Mouse (Mus musculus) G1E (cell line): ENCODE results near the gene Chaf1a. TPM values are rescaled to one million over a fixed set of nuclear protein-coding genes. Genes with fewer than 3 reads are reported as not detected.

ENCODE experiments used
- ATAC-seq: 2 replicates; pipeline ENCODE4 v1.8.0; 2016; ENCODE audit warnings: mild to moderate bottlenecking; ENCODE audit not compliant: insufficient number of reproducible peaks, poor library complexity, low FRiP score, severe bottlenecking; ENCODE audit errors: extremely low read depth
- DNase-seq: peaks from one replicate; pipeline ENCODE4 v3.0.0; 2012; ENCODE audit warnings: low spot score
- H3K27me3 ChIP-seq: 2 replicates; pipeline ENCODE4 v1.6.1; 2012; ENCODE audit warnings: mild to moderate bottlenecking, low read length, inconsistent platforms; ENCODE audit not compliant: insufficient read depth
- H3K36me3 ChIP-seq: replicated peaks from 2 replicates; pipeline ENCODE3; 2012; ENCODE audit warnings: mild to moderate bottlenecking, inconsistent platforms
- H3K4me1 ChIP-seq: 2 replicates; pipeline ENCODE4 v1.6.1; 2012; ENCODE audit warnings: low read depth, low read length, inconsistent platforms, mixed read lengths; ENCODE audit not compliant: insufficient read depth
- H3K4me3 ChIP-seq: 2 replicates; pipeline ENCODE4 v1.5.1; 2012; ENCODE audit warnings: low read depth, mild to moderate bottlenecking, inconsistent platforms, low read length, moderate library complexity, mixed read lengths
- H3K9me3 ChIP-seq: replicated peaks from 2 replicates; pipeline ENCODE4 v1.6.1; 2012; ENCODE audit warnings: inconsistent platforms
- CTCF ChIP-seq: IDR thresholded peaks from 2 replicates; pipeline ENCODE4 v1.5.1; 2012; ENCODE audit warnings: low read depth, low read length, inconsistent platforms, mixed read lengths
- GATA1 ChIP-seq: IDR thresholded peaks from 2 replicates; pipeline ENCODE4 v1.6.1; 2012; ENCODE audit warnings: borderline replicate concordance, low read length, inconsistent platforms, mixed read lengths
- GATA2 ChIP-seq: IDR thresholded peaks from 2 replicates; pipeline ENCODE4 v1.6.1; 2012; ENCODE audit warnings: low read depth, low read length, inconsistent platforms, borderline replicate concordance
- POLR2AphosphoS5 ChIP-seq: IDR thresholded peaks from 2 replicates; pipeline ENCODE4 v1.6.1; 2012; ENCODE audit warnings: low read depth, low read length, inconsistent platforms; ENCODE audit not compliant: insufficient replicate concordance
- TAL1 ChIP-seq: conservative IDR thresholded peaks from 2 replicates; pipeline ENCODE4 v1.6.1; 2012; ENCODE audit warnings: low read depth, low read length, inconsistent platforms, mixed read lengths
- polyA plus RNA-seq: library from polyadenylated mRNA; stranded (reverse); fragments of >175 nt; gene quantifications from 2 replicates; pipeline ENCODE4 v1.2.3, GENCODE M21; 2012
- total RNA-seq, 2 experiments: library from RNA; stranded (forward) in 1 of 2; stranded (reverse) in 1 of 2; fragments of 200-1000 nt in 1 of 2; fragments of >200 nt in 1 of 2; fragmentation: Nextera tagmentation in 1 of 2; gene quantifications; 2 replicates each; pipeline ENCODE4 v1.2.3; 2014 to 2017

Gene Chaf1a
- total and polyA plus RNA-seq, 3 experiments: 31.2 to 143 (median 31.3) TPM

GRCm38 (mm10) chr17:56078880-56079795, 38.9 kb downstream of the Chaf1a start, which contains the start of gene Hdgfl2:
Gene Hdgfl2 (plus strand): TSS chr17:56079634.
- Histone ChIP-seq H3K4me1 (peaks cover 55% of the 10 kb centered on the region), H3K9me3 (no peaks in the 10 kb centered on the region), H3K4me3 (peak within 1 kb of the TSS; percentile 80), H3K36me3 (peaks cover 33% of the 10 kb centered on the region), H3K27me3 (no peaks in the 10 kb centered on the region)
- ATAC-seq: peak; percentile 83
- no peak for TF ChIP-seq GATA2
- peak; percentile 94 for DNase-seq

- ATAC-seq: no peak
- Histone ChIP-seq H3K27me3 (no peaks in the 10 kb centered on the region), H3K9me3 (no peaks in the 10 kb centered on the region), H3K4me1 (peaks cover 58% of the 10 kb centered on the region), H3K36me3 (peaks cover 38% of the 10 kb centered on the region), H3K4me3 (peak overlapping the region; percentile 80)
- DNase-seq: peak; percentile 10
- TF ChIP-seq GATA2: no peak
- no peak for TF ChIP-seq POLR2AphosphoS5
- TF ChIP-seq CTCF: no peak
- TF ChIP-seq TAL1: no peak
- TF ChIP-seq GATA1: no peak
Measured at GRCm38 (mm10) chr17:56079921-56080320, 39.7 kb downstream of the Chaf1a start.

GRCm38 (mm10) chr17:56080781-56081585, 40.7 kb downstream of the Chaf1a start:
- ATAC-seq (no peak), DNase-seq (peak; percentile 64)
- Histone ChIP-seq H3K9me3 (no peaks in the 10 kb centered on the region), H3K4me3 (peak overlapping the region; percentile 80), H3K4me1 (peaks cover 57% of the 10 kb centered on the region), H3K36me3 (peaks cover 47% of the 10 kb centered on the region), H3K27me3 (no peaks in the 10 kb centered on the region)
- no peak for TF ChIP-seq GATA1

GRCm38 (mm10) chr17:56092312-56092711, 52.1 kb downstream of the Chaf1a start:
- ATAC-seq (no peak), DNase-seq (no peak)
- Histone ChIP-seq H3K4me1 (peaks cover 2% of the 10 kb centered on the region), H3K9me3 (no peaks in the 10 kb centered on the region), H3K4me3 (no peak overlapping the region), H3K36me3 (peaks cover 88% of the 10 kb centered on the region), H3K27me3 (no peaks in the 10 kb centered on the region)
- TF ChIP-seq TAL1 (no peak), GATA1 (no peak), GATA2 (no peak), CTCF (no peak), POLR2AphosphoS5 (no peak)

- no peaks in the 10 kb centered on the region for H3K9me3 ChIP-seq
- H3K4me3 ChIP-seq: no peak overlapping the region
- ATAC-seq (no peak), DNase-seq (no peak)
- peaks cover 2% of the 10 kb centered on the region; the same call in 1 of the 2 replicates for H3K4me1 ChIP-seq
- TF ChIP-seq GATA2: no peak
- no peak for TF ChIP-seq CTCF
- TF ChIP-seq GATA1: no peak
- no peak for TF ChIP-seq TAL1
- no peak for TF ChIP-seq POLR2AphosphoS5
- peaks cover 88% of the 10 kb centered on the region for H3K36me3 ChIP-seq
- H3K27me3 ChIP-seq: no peaks in the 10 kb centered on the region
Measured at GRCm38 (mm10) chr17:56092794-56093193, 52.6 kb downstream of the Chaf1a start.

- ATAC-seq (no peak), DNase-seq (no peak)
- Histone ChIP-seq H3K27me3 (no peaks in the 10 kb centered on the region), H3K9me3 (no peaks in the 10 kb centered on the region), H3K4me1 (no peaks in the 10 kb centered on the region), H3K4me3 (no peak overlapping the region), H3K36me3 (peaks cover 92% of the 10 kb centered on the region)
- no peak for TF ChIP-seq CTCF
- TF ChIP-seq GATA1: no peak
- TF ChIP-seq POLR2AphosphoS5: no peak
- no peak for TF ChIP-seq TAL1
- no peak for TF ChIP-seq GATA2
Measured at GRCm38 (mm10) chr17:56096883-56097282, 56.6 kb downstream of the Chaf1a start.
